Mouse (Mus musculus) urinary bladder, adult 18-20 months (tissue): ENCODE measurements around the gene Casq1.
"Not testable (repeated sequence)": the region's sequence is repeated elsewhere in the genome, so short reads cannot be mapped to it uniquely, and the experiment has no call there.

Experiments used
- DNase-seq, 2 experiments: peaks; one replicate each; pipeline ENCODE4 v3.0.0; 2022; ENCODE audit warnings: low spot score in 2 of 2, mixed read lengths in 2 of 2

Gene Casq1

DNA sequence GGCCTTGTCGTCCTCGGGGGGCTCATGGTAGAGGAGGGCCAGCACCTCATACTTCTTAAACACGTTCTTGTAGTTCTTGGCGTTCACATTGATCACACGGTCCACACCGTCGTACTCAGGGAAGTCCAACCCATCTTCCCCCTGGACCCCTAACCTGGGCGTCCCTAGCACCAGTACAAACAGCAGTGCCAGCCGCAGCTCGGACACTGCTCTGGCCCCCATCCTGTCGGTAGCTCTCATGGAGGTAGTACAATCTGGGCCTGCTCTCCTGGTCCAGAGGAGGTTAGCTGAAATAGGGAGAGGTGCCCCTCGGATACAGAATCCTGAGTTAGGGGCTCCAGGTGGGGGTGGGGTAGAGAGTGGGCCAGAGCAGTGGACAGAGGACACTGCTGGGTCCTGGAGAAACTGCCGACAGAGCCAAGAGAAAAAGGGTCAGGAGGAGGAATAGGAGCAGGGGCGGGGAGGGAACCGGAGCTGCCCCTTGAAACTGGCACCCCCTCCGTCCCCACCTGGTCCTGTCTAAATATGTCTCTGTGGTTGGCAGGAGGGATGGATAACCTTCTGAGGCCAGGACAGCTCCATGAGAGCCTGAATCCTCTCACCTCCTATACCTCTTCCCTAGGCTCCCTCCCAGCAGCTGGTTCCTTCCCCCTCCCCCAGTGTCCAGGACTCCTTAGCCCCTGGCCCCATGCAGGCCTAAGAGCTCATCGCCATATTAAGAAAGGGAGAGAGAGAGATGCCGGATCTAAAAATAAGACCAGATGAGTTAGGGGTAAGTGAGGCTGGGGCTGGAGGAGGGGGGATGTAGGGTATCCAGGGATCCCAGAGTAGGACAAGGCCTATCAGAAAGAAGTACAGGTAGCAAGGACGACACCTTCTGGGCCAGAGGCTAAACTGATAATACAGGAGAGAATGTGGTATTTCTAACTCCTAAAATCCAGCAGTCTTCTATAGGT, at the start of gene Casq1:
Gene Casq1 (minus strand): TSS at position 418 of the 956 bp plus-strand sequence.
- DNase-seq, result no peak

DNA sequence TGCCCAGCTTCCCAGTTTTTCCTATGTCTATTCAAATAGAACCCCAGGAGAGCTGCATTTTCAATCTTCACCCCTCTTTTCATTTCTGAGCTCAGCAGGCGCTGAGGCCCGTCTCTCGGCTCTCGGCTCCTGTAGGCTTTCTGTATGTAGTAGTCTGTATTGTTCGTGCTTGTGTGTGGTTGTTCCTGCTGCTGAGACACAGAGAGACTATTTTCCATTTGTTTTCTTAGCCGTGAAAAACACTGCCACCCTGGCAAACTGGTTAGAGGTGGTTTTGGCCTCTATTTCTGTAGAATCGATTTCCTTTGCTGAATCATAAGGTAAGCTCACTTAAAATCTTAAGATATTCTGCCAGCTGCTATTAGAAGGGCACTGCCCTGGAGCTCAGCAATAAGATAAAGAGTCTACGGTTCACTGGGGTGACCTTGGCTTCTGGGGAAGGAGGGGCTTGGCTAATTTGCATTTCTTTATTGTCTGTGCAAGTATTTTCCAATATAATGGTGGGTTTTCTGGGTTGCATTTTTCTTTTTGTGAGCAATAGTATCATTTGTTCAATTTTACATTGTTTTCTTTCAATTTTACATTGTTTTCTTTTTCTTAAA, 41.9 kb upstream of the Casq1 start, which contains the start of gene Igsf8:
Gene Igsf8 (plus strand): TSS at position 165 of the 602 bp plus-strand sequence.
- DNase-seq, result no peak

GRCm38 (mm10) chr1:172258314-172258713, 38.6 kb upstream of the Casq1 start, which contains the start of gene Atp1a4:
Gene Atp1a4 (minus strand): TSS chr1:172258414.
- DNase-seq, result no peak

DNA sequence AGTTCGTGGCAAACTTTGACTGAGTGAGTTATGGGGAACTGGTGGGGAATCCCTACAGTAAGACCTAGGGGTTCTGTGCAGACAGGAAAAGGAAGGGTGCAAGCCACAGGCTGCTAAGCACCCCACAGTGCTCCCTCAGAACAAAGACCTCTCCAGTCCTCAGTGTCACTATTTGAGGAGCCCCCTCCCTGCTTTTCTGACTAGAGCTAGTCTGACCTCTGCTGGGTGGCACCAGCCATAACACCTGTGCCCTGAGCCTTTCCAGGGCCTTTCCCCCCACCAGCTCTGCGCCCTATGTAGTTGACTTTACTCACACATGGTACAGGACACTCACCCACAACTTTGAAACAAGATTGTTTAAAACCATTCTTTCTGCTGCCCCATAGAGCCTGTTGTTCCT, 28.0 kb upstream of the Casq1 start:
- DNase-seq, result no peak

- no peak for DNase-seq
These were observed 27.5 kb upstream of the Casq1 start for GRCm38 (mm10) chr1:172247216-172247615.

- not testable (repeated sequence) for DNase-seq
These were observed 25.0 kb upstream of the Casq1 start for GRCm38 (mm10) chr1:172244645-172245044.

DNA sequence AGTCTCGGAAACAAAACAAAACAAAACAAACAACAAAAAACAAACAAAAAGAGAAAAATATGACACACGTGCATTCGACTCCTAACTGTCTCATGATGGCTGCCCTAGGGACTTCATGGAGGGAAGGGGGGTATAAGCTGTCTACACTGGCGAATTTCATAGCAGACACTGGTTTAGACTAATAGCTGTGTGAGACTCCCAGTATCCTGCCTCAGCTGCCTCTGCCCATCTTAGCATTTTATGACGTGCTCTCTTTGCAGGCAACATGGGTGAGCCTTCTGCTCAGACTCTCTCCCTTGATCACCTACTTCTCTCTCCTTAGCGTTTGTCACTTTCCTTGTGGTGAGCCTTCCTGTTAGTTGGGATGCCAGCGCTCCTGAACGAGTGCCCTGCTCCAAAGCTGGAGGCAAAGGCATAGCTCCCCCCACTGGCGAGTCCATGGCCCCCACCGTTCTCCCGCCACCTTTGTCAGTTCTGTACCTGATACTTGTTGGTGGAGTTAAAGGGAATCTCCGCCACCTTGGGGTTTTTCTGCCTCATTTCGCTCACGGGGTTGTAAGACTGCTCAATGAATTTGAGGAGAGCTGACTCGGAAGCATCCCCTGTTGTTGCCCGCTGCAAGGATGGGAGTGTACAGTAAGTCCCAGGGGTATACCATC, 24.0 kb upstream of the Casq1 start:
- DNase-seq, result no peak

DNA sequence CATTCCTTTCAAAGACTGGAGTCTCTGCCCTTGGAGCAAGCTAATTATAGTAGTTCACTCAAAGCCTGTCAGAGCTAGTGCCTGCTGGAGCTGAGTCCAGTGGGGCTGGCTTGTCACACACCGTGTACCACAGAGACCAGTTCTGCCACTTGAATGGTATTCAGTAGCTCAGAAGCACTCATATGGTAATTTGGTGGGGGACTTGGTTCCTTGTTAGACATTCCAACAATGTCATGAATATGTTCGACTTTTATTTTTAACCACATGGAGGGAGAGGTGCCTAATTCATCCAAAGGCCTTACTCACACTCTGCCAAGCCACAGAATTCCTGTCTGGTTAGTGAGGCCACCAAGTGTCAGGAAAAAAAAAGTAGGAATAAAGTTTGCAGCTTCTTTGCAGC, 22.7 kb upstream of the Casq1 start:
- DNase-seq, result no peak

- no peak for DNase-seq
These were observed 21.5 kb upstream of the Casq1 start for GRCm38 (mm10) chr1:172240945-172241708.

DNA sequence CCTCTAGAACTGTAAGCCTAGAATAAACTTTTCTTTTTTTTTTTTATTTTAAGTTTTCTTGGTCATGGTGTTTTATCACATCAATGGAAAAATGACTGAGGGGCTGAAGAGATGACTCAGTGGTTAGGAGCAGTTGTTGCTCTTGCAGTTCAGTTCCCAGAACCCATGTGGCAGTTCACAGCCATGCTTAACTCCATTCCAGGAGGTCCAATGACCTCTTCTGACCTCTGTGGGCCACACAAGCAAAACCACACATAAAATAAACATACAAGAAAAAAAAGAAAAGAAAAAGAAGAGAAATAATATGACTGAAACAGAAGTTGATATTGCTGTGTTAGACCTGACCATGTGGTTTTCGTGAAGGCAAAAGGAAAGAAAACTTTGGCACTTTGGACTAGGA, 9.5 kb upstream of the Casq1 start:
- DNase-seq, result no peak

DNA sequence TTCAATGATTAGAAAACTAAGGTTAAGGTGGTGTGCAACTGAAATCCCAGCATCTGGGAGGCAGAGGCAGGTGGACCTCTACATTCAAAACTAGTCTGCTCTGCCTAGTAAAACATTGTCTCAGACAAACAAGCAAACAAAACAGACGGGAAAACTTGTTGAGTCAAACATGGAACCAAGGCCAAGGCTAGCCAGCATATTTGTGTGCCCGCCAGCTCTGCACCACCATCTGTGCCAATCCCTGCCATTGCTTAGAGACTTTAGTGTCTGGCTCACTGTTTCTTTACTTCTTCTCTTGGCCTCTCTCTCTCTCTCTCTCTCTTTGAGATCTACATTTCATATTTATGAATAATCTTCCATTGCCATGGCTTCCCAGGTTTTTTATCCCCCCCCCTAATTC, 8.5 kb upstream of the Casq1 start:
- no peak for DNase-seq

DNA sequence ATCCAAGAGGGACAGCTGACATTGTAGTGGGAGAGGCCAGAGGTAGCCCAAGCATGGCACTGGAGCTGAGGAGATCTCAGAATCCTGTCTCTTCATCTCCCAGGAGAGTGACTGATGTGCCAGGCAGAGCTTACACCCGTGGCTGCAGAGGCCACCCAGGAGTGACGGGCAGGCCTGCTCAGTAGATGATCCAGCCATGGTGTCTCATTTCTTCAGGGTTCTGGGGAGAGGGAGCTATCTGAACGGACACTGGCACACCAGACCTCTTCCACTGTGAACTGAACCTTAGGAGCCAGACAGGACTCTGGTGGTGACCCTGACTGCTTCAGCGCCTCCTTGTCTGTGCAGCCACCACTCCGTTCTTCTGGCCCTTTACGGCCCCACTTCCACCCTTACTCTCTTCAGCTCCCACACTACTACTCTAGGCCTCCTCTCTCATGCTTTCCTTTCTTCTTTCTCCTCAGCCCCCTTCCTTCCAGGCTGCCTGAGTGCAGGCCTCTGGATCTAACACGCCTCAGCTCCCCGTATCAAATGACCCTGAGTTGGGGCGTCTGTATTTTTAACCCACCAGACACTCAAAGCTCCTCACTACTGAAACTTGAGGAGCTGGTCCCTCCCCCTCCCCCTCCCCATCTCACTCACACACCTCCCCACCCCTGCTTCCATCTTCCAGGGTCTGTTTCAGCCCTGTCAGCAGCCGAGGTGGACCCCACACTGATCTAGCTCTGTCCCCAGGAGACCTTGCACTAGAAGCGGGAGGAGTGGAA, 1.8 kb upstream of the Casq1 start:
- no peak for DNase-seq

GRCm38 (mm10) chr1:172220414-172220813, 746 bp upstream of the Casq1 start:
- no peak for DNase-seq

- no peak for DNase-seq
These were observed 1.3 kb downstream of the Casq1 start for GRCm38 (mm10) chr1:172218164-172218910.

- peak; percentile 90 to 92 for DNase-seq
These were observed 2.5 kb downstream of the Casq1 start for GRCm38 (mm10) chr1:172217148-172217547.

DNA sequence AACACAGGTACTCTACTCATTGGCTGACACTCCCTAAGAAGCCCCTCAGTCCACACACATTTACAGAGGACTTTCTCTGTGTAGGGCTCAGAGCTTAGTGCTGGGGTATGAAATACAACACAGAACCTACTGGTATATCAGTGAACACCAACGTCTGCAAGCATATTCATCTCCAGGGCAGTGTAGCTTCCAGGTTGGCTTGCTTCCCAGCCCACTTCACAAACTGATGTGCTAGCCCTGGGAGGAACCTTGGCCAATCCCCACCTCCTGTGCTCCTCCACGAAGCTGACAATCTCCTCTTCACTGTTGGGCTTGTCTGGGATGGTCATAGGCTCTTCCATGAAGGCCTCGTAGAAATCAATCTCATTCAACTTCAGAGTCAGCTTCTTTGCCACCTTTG, 4.9 kb downstream of the Casq1 start:
- DNase-seq, result no peak

DNA sequence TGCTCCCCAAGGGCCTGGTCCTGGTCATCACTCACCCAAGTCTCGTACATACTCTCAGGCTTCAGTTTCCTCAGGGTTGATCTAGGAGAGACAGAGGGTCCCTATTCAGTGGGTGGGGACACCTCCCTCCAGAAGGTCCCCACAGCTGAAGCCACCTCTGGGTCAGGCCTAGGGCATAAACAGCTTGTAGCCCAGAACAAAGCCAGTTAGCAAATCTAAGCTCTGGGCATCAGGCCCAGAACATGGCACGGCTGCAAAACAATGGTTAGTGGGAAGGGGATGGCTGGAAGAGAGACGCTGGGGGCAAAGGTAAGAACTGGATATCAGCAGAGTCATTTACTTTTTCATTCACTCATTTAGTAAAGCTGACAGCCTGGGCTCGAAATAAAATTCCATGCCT, 5.9 kb downstream of the Casq1 start:
- DNase-seq, result no peak

- no peak for DNase-seq
These were observed 6.9 kb downstream of the Casq1 start for GRCm38 (mm10) chr1:172212776-172213175.

- DNase-seq, result no peak
These were observed 12.5 kb downstream of the Casq1 start for GRCm38 (mm10) chr1:172207111-172207584.
